Mouse (Mus musculus) common myeloid progenitor, adult 5-6 weeks (primary cell): Measurements from ENCODE around the gene Smr2. TPM values are rescaled to one million over a fixed set of nuclear protein-coding genes. Genes with fewer than 3 reads are reported as not detected.
"Not testable (repeated sequence)": the region's sequence is repeated elsewhere in the genome, so short reads cannot be mapped to it uniquely, and the experiment has no call there.

Experiments used
- ATAC-seq: replicated peaks from 2 replicates; pipeline ENCODE4 v1.8.0; 2016; ENCODE audit warnings: low read depth, mild to moderate bottlenecking, moderate TSS enrichment, inconsistent platforms; ENCODE audit not compliant: poor library complexity, severe bottlenecking
- total RNA-seq: library from RNA; stranded (forward); fragments of 200-1000, 187-1606 nt; gene quantifications from 2 replicates; pipeline ENCODE4 v1.2.3, GENCODE M21; 2017

Smr2 gene
- not detected in 2 replicates for total RNA-seq

- ATAC-seq = not testable (repeated sequence)
Observed at GRCm38 (mm10) chr5:88086256-88086655, at the start of gene Smr2. Gene Smr2 (plus strand): TSS chr5:88086556.

- ATAC-seq = no peak
Observed at GRCm38 (mm10) chr5:88111430-88111829, 25.1 kb downstream of the Smr2 start, which contains the start of gene Gm11116. Gene Gm11116 (minus strand): TSS chr5:88111530.

- ATAC-seq = no peak
Observed at GRCm38 (mm10) chr5:88153999-88154398, 67.6 kb downstream of the Smr2 start, which contains the start of gene Gm11115. Gene Gm11115 (minus strand): TSS chr5:88154099.

Other genes with a start within 250 kb of the Smr2 start
- not detected in 2 replicates for gene Odam, start 201.5 kb upstream of the Smr2 start, total RNA-seq
- not detected in 2 replicates for gene Csn3, start 161.0 kb upstream of the Smr2 start, total RNA-seq
- gene 2310003L06Rik, start 117.1 kb upstream of the Smr2 start, total RNA-seq = not detected in 2 replicates
- not detected in 2 replicates for gene Gm28434, start 117.0 kb upstream of the Smr2 start, total RNA-seq
- not detected in 2 replicates for gene Cabs1, start 107.1 kb upstream of the Smr2 start, total RNA-seq
- not detected in 2 replicates for gene Smr3a, start 84.0 kb upstream of the Smr2 start, total RNA-seq
- not detected in 2 replicates for gene Gm11116, start 25.0 kb downstream of the Smr2 start, total RNA-seq
- gene Gm11115, start 67.5 kb downstream of the Smr2 start, total RNA-seq = not detected in 2 replicates
- not detected in 2 replicates for gene Gm7714, start 182.4 kb downstream of the Smr2 start, total RNA-seq
- not detected in 2 replicates for gene Prol1, start 230.8 kb downstream of the Smr2 start, total RNA-seq